Mouse (Mus musculus): ENCODE measurements around the gene St6galnac5. TPM values are rescaled to one million over a fixed set of nuclear protein-coding genes. Genes with fewer than 3 reads are reported as not detected.

The St6galnac5 gene
- under 1 TPM; 0.04 TPM for total RNA-seq (2021)
- long read RNA-seq, experiment 1 = 0 reads
- long read RNA-seq, experiment 2 = 0 reads

GRCm38 (mm10) chr3:152981988-152982387 is at the start of gene St6galnac5:
Gene St6galnac5 (minus strand): TSS chr3:152982246.
- no peak for DNase-seq
- intact Hi-C loops (cut with DNase I; ENCODE audit: low total_unique reads) = no loop called here

- intact Hi-C loops (cut with DNase I; ENCODE audit: low total_unique reads) = no loop called here
- DNase-seq = no peak
These were observed 48.7 kb upstream of the St6galnac5 start for GRCm38 (mm10) chr3:153030756-153031155.

GRCm38 (mm10) chr3:153024016-153024415 is 42.0 kb upstream of the St6galnac5 start:
- intact Hi-C loops (cut with DNase I; ENCODE audit: low total_unique reads) = no loop called here
- DNase-seq = no peak

GRCm38 (mm10) chr3:153018051-153018450 is 36.0 kb upstream of the St6galnac5 start:
- intact Hi-C loops (cut with DNase I; ENCODE audit: low total_unique reads) = no loop called here

GRCm38 (mm10) chr3:153016355-153016754 is 34.3 kb upstream of the St6galnac5 start:
- intact Hi-C loops (cut with DNase I; ENCODE audit: low total_unique reads) = no loop called here
- DNase-seq = no peak

More at GRCm38 (mm10) chr3:153018051-153018450, 36.0 kb upstream of the St6galnac5 start:
- no peak for DNase-seq

GRCm38 (mm10) chr3:153006893-153007292 is 24.8 kb upstream of the St6galnac5 start:
- intact Hi-C loops (cut with DNase I; ENCODE audit: low total_unique reads) = no loop called here
- no peak for DNase-seq

- intact Hi-C loops (cut with DNase I; ENCODE audit: low total_unique reads) = no loop called here
- DNase-seq = no peak
These were observed 16.9 kb upstream of the St6galnac5 start for GRCm38 (mm10) chr3:152998901-152999300.

- intact Hi-C loops (cut with DNase I; ENCODE audit: low total_unique reads) = no loop called here
These were observed 16.1 kb upstream of the St6galnac5 start for GRCm38 (mm10) chr3:152998106-152998505.

GRCm38 (mm10) chr3:152993608-152994007 is 11.6 kb upstream of the St6galnac5 start:
- DNase-seq = no peak
- intact Hi-C loops (cut with DNase I; ENCODE audit: low total_unique reads) = no loop called here

More at GRCm38 (mm10) chr3:152998106-152998505, 16.1 kb upstream of the St6galnac5 start:
- DNase-seq = no peak

- intact Hi-C loops (cut with DNase I; ENCODE audit: low total_unique reads) = no loop called here
- DNase-seq = no peak
These were observed 8.7 kb upstream of the St6galnac5 start for GRCm38 (mm10) chr3:152990787-152991186.

GRCm38 (mm10) chr3:152980978-152981974 is 770 bp downstream of the St6galnac5 start:
- DNase-seq = no peak
- intact Hi-C loops (cut with DNase I; ENCODE audit: low total_unique reads) = no loop called here

- intact Hi-C loops (cut with DNase I; ENCODE audit: low total_unique reads) = no loop called here
- peak; percentile 11 for DNase-seq
These were observed 1.6 kb downstream of the St6galnac5 start for GRCm38 (mm10) chr3:152980431-152980830.

- DNase-seq = no peak
- intact Hi-C loops (cut with DNase I; ENCODE audit: low total_unique reads) = no loop called here
These were observed 2.5 kb downstream of the St6galnac5 start for GRCm38 (mm10) chr3:152979481-152980092.

GRCm38 (mm10) chr3:152971373-152971772 is 10.7 kb downstream of the St6galnac5 start:
- no peak for DNase-seq
- intact Hi-C loops (cut with DNase I; ENCODE audit: low total_unique reads) = no loop called here

- DNase-seq = no peak
- intact Hi-C loops (cut with DNase I; ENCODE audit: low total_unique reads) = no loop called here
These were observed 12.2 kb downstream of the St6galnac5 start for GRCm38 (mm10) chr3:152969774-152970347.

- DNase-seq = no peak
- intact Hi-C loops (cut with DNase I; ENCODE audit: low total_unique reads) = no loop called here
These were observed 20.1 kb downstream of the St6galnac5 start for GRCm38 (mm10) chr3:152961855-152962376.

GRCm38 (mm10) chr3:152958358-152959150 is 23.5 kb downstream of the St6galnac5 start:
- peak; percentile 35 for DNase-seq
- intact Hi-C loops (cut with DNase I; ENCODE audit: low total_unique reads) = loop anchor here (10.0 kb wide), 1 partner anchor 174 kb away; no protein-coding TSS in a partner anchor

- DNase-seq = no peak
- intact Hi-C loops (cut with DNase I; ENCODE audit: low total_unique reads) = loop anchor here (10.0 kb wide), 1 partner anchor 172 kb away; no protein-coding TSS in a partner anchor
These were observed 25.3 kb downstream of the St6galnac5 start for GRCm38 (mm10) chr3:152956771-152957170.

- DNase-seq = no peak
- intact Hi-C loops (cut with DNase I; ENCODE audit: low total_unique reads) = loop anchor here (10.0 kb wide), 1 partner anchor 171 kb away; no protein-coding TSS in a partner anchor
These were observed 26.0 kb downstream of the St6galnac5 start for GRCm38 (mm10) chr3:152956038-152956437.
